8 mouse cellular contexts compared by ENCODE assay signal in the genomic region with DNA sequence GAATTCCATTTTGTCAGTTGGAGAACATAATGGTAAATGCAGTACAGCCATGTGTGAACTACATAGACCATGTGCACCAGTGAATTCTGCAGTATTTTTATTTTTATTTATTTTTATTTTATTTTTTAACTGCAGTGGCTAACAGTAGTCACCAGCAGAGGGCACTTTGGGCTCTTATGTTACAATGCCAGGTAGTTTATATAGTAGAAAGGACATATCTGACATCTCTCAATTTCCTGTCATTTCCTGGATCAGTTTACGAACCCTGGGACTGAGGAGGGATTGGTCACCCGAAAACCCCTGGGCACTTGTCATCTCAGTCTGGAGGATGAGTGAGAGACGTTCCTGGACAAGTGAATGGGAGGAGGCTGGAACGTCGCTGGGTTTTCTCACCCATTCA. TPM values are rescaled to one million over a fixed set of nuclear protein-coding genes. Genes with fewer than 3 reads are reported as not detected.
A peak's percentile ranks its signal among the peaks of the same experiment; 100 is the strongest.
DNase-seq lines count a peak whose midpoint lies in the region; ATAC-seq and TF ChIP-seq lines count a peak whose summit lies in the region.

No protein-coding gene starts in this region.

- no peak for TF ChIP-seq POLR2A in cortical plate, adult 2 months (IDR thresholded peaks at IDR 0.05; ENCODE audit: extremely low read depth, insufficient read depth, low read length)

- intact Hi-C loops in left cerebral cortex, adult 2 months (cut with DNase I), result loop anchor here (5.0 to 10.0 kb wide), 4 partner anchors 169 to 704 kb away; no protein-coding TSS in a partner anchor

- peak overlapping the region; percentile 22; the same call in 1 of the 2 replicates for H3K4me3 ChIP-seq in left cerebral cortex, adult 2 months
- peak overlapping the region; percentile 16; the same call in 1 of the 2 replicates for H3K4me3 ChIP-seq in cortical plate, adult 2 months (ENCODE audit: insufficient read depth, low read length)
- H3K4me3 ChIP-seq in hindbrain, embryonic 11.5 days (ENCODE audit: low read depth, low read length), result no peak overlapping the region
- H3K4me3 ChIP-seq in midbrain, embryonic 12.5 days, result no peak overlapping the region

- peaks cover 1% of the 10 kb centered on the region; the same call in 1 of the 2 replicates for H3K4me1 ChIP-seq in cortical plate, adult 2 months (ENCODE audit: control insufficient read depth, insufficient read depth, low read length)
- no peaks in the 10 kb centered on the region for H3K4me1 ChIP-seq in hindbrain, embryonic 11.5 days (replicated peaks; ENCODE audit: control insufficient read depth, insufficient read depth, low read length)
- H3K4me1 ChIP-seq in midbrain, embryonic 12.5 days, result no peaks in the 10 kb centered on the region

- DNase-seq in left cerebral cortex, adult 2 months (ENCODE audit: extremely low spot score in 1 of 2, low spot score in 2 of 2), result peak in 1 of 2 experiments; percentile 18
- no peak for DNase-seq in left cerebral cortex, adult 8-10 months (ENCODE audit: low spot score in 2 of 2)
- peak; percentile 39 for DNase-seq in hindbrain, embryonic 11.5 days (ENCODE audit: low spot score)
- DNase-seq in urinary bladder, postnatal 4 days (ENCODE audit: low spot score in 2 of 2), result no peak
- DNase-seq in urinary bladder, postnatal 10 days (ENCODE audit: low spot score), result no peak
- DNase-seq in spleen, postnatal 4 days (ENCODE audit: low spot score in 2 of 2), result no peak

- 30% methylated on average over 5 of the region's 5 CpGs for whole genome bisulfite sequencing in hindbrain, embryonic 11.5 days
- WGBS in midbrain, embryonic 12.5 days, result 25% methylated on average over 5 of the region's 5 CpGs

- no peaks in the 10 kb centered on the region for H3K9me3 ChIP-seq in hindbrain, embryonic 11.5 days (ENCODE audit: control insufficient read depth, low read length)
- no peaks in the 10 kb centered on the region for H3K9me3 ChIP-seq in midbrain, embryonic 12.5 days

- H3K9ac ChIP-seq in hindbrain, embryonic 11.5 days (ENCODE audit: low read depth, low read length), result no peak overlapping the region
- H3K9ac ChIP-seq in midbrain, embryonic 12.5 days (replicated peaks), result no peak overlapping the region

- no peak overlapping the region for H3K4me2 ChIP-seq in hindbrain, embryonic 11.5 days (replicated peaks; ENCODE audit: low read depth, low read length)
- H3K4me2 ChIP-seq in midbrain, embryonic 12.5 days (replicated peaks), result peak overlapping the region; percentile 28

- H3K27ac ChIP-seq in left cerebral cortex, adult 2 months, result no peak overlapping the region
- H3K27ac ChIP-seq in cortical plate, adult 2 months (ENCODE audit: insufficient read depth, low read length), result no peak overlapping the region
- no peak overlapping the region for H3K27ac ChIP-seq in hindbrain, embryonic 11.5 days (ENCODE audit: low read depth, low read length)
- no peak overlapping the region for H3K27ac ChIP-seq in midbrain, embryonic 12.5 days (replicated peaks)

- H3K27me3 ChIP-seq in hindbrain, embryonic 11.5 days (ENCODE audit: control insufficient read depth, insufficient read depth, low read length), result no peaks in the 10 kb centered on the region
- H3K27me3 ChIP-seq in midbrain, embryonic 12.5 days, result peaks cover 18% of the 10 kb centered on the region

- no peak for ATAC-seq in hindbrain, embryonic 11.5 days (ENCODE audit: low FRiP score)
- ATAC-seq in midbrain, embryonic 12.5 days (ENCODE audit: low FRiP score, low read depth), result 0 out of 2 replicates have a peak, but pooled peaks have one; percentile 19

- TF ChIP-seq CTCF in left cerebral cortex, adult 2 months (IDR thresholded peaks at IDR 0.05), result peak; percentile 70
- TF ChIP-seq CTCF in cortical plate, adult 2 months (IDR thresholded peaks at IDR 0.05; ENCODE audit: extremely low read depth, insufficient read depth, low read length), result no peak

- H3K36me3 ChIP-seq in hindbrain, embryonic 11.5 days (ENCODE audit: control insufficient read depth, insufficient read depth, low read length), result no peaks in the 10 kb centered on the region
- no peaks in the 10 kb centered on the region for H3K36me3 ChIP-seq in midbrain, embryonic 12.5 days

RNA-seq across cellular contexts. Expression of gene Brms1l, which starts 52.4 kb away (rescaled TPM):
- 10 to 100 TPM; 70.3 to 73.8 TPM for total RNA-seq in left cerebral cortex, adult 2 months (2021)
- total RNA-seq in left cerebral cortex, adult 8-10 months (2022), result 10 to 100 TPM; 63.4 to 77.9 (median 71.0) TPM
- polyA plus RNA-seq in cortical plate, adult 2 months (2012; rRNA removed), result 132 and 144 TPM in 2 replicates
- polyA plus RNA-seq in hindbrain, embryonic 11.5 days (2014; fragmentation: Nextera tagmentation; extraction: Ambion mirVana), result 35.4 and 38.0 TPM in 2 replicates
- polyA plus RNA-seq in midbrain, embryonic 12.5 days (2016; fragmentation: Nextera tagmentation; extraction: Ambion mirVana), result 42.9 and 47.2 TPM in 2 replicates

Comparison
In these comparisons a context has a peak if more than half of its experiments do, and no peak if none do; other contexts are left out.
1. H3K4me3 ChIP-seq: peak in left cerebral cortex, adult 2 months (single experiment) and cortical plate, adult 2 months (single experiment); none in hindbrain, embryonic 11.5 days (single experiment) and midbrain, embryonic 12.5 days (single experiment).